Mouse (Mus musculus) heart, postnatal 0 days (tissue): Measurements from ENCODE around the gene Scg5.

Experiments used
- CTCF ChIP-seq: IDR thresholded peaks from 2 replicates; pipeline ENCODE4 v1.5.1; 2016; ENCODE audit warnings: antibody characterized with exemption, control low read depth, low read depth
- EP300 ChIP-seq: IDR thresholded peaks from 2 replicates; pipeline ENCODE4 v1.6.1; 2016; ENCODE audit warnings: antibody characterized with exemption, low read depth

- no peak for TF ChIP-seq CTCF
- TF ChIP-seq EP300, result no peak
Measured at GRCm38 (mm10) chr2:113764968-113765367, 64.0 kb downstream of the Scg5 start.
